Mouse (Mus musculus) hindbrain, embryonic 15.5 days (tissue): ENCODE data around the gene Ube2g2. TPM values are rescaled to one million over a fixed set of nuclear protein-coding genes. Genes with fewer than 3 reads are reported as not detected.

ENCODE experiments used
- ATAC-seq: fragments of 200-750 bp; cut with Nextera tagmentation; 2 replicates; pipeline ENCODE4 v1.8.0; 2017; ENCODE audit warnings: low read depth, moderate number of reproducible peaks, moderate TSS enrichment; ENCODE audit not compliant: low FRiP score
- H3K27ac ChIP-seq: fragments of 300-500 bp; sonication (generic); replicated peaks from 2 replicates; pipeline ENCODE4 v1.5.1; 2015; ENCODE audit warnings: mild to moderate bottlenecking, inconsistent platforms
- H3K27me3 ChIP-seq: fragments of 300-500 bp; sonication (generic); 2 replicates; pipeline ENCODE4 v1.6.1; 2015; ENCODE audit warnings: control low read depth, inconsistent platforms
- H3K36me3 ChIP-seq: fragments of 300-500 bp; sonication (generic); 2 replicates; pipeline ENCODE4 v1.6.1; 2015; ENCODE audit warnings: control low read depth, inconsistent platforms
- H3K4me1 ChIP-seq: fragments of 300-500 bp; sonication (generic); replicated peaks from 2 replicates; pipeline ENCODE4 v1.6.1; 2015; ENCODE audit warnings: control low read depth, inconsistent platforms
- H3K4me2 ChIP-seq: fragments of 300-500 bp; sonication (generic); 2 replicates; pipeline ENCODE4 v1.6.1; 2015; ENCODE audit warnings: moderate library complexity, mild to moderate bottlenecking, inconsistent platforms
- H3K4me3 ChIP-seq: fragments of 300-500 bp; sonication (generic); 2 replicates; pipeline ENCODE4 v1.5.1; 2015; ENCODE audit warnings: mild to moderate bottlenecking, inconsistent platforms
- H3K9ac ChIP-seq: fragments of 300-500 bp; sonication (generic); 2 replicates; pipeline ENCODE4 v1.6.1; 2015; ENCODE audit warnings: inconsistent platforms
- H3K9me3 ChIP-seq: fragments of 300-500 bp; sonication (generic); 2 replicates; pipeline ENCODE4 v1.6.1; 2016; ENCODE audit warnings: control low read depth, inconsistent platforms
- WGBS: fragments of 180-500 bp; shearing (Covaris S2); methylation state at CpG from one replicate; pipeline ENCODE4 v1.1.7; 2015; 5-methylcytosine and 5-hydroxymethylcytosine counted together
- polyA plus RNA-seq: library from polyadenylated mRNA; unstranded; fragments of >200 nt; fragmentation: Nextera tagmentation; extraction: Ambion mirVana; gene quantifications from 2 replicates; pipeline ENCODE4 v1.2.1, GENCODE M21; 2015

Gene Ube2g2
- polyA plus RNA-seq, result 83.8 and 90.0 TPM in 2 replicates

- Histone ChIP-seq H3K4me2 (peak within 1 kb of the TSS; percentile 67), H3K9ac (peak within 1 kb of the TSS; percentile 83), H3K4me3 (peak within 1 kb of the TSS; percentile 76), H3K27ac (peak within 1 kb of the TSS; percentile 91), H3K4me1 (peaks cover 47% of the 10 kb centered on the region), H3K36me3 (peaks cover 11% of the 10 kb centered on the region), H3K9me3 (no peaks in the 10 kb centered on the region), H3K27me3 (no peaks in the 10 kb centered on the region)
- ATAC-seq, result peak; percentile 89
- under 1% methylated on average over 77 of the region's 96 CpGs for WGBS
Observed at GRCm38 (mm10) chr10:77622055-77622988, at the start of gene Ube2g2. TSS of gene Ube2g2 (plus strand) at chr10:77622275.

- WGBS, result 79% methylated on average over 1 of the region's 1 CpGs
Observed at GRCm38 (mm10) chr10:77573162-77573561, 48.9 kb upstream of the Ube2g2 start.

GRCm38 (mm10) chr10:77580027-77580920, 41.8 kb upstream of the Ube2g2 start:
- Histone ChIP-seq H3K4me2 (peak overlapping the region; percentile 70; the same call in 1 of the 2 replicates), H3K36me3 (no peaks in the 10 kb centered on the region), H3K9me3 (no peaks in the 10 kb centered on the region), H3K9ac (no peak overlapping the region), H3K4me1 (peaks cover 21% of the 10 kb centered on the region), H3K27me3 (no peaks in the 10 kb centered on the region), H3K27ac (no peak overlapping the region), H3K4me3 (no peak overlapping the region)
- ATAC-seq, result no peak
- 61% methylated on average over 10 of the region's 10 CpGs for WGBS

More at GRCm38 (mm10) chr10:77573162-77573561, 48.9 kb upstream of the Ube2g2 start:
- no peak overlapping the region for H3K9ac ChIP-seq
- no peaks in the 10 kb centered on the region for H3K36me3 ChIP-seq
- no peak overlapping the region for H3K4me2 ChIP-seq
- no peaks in the 10 kb centered on the region for H3K9me3 ChIP-seq
- no peak overlapping the region for H3K27ac ChIP-seq
- no peak for ATAC-seq
- no peaks in the 10 kb centered on the region for H3K4me1 ChIP-seq
- H3K4me3 ChIP-seq, result no peak overlapping the region
- H3K27me3 ChIP-seq, result no peaks in the 10 kb centered on the region

GRCm38 (mm10) chr10:77581023-77581407, 41.1 kb upstream of the Ube2g2 start:
- 12% methylated on average over 8 of the region's 8 CpGs for WGBS
- Histone ChIP-seq H3K9me3 (no peaks in the 10 kb centered on the region), H3K4me2 (peak overlapping the region; percentile 70), H3K9ac (peak overlapping the region; percentile 82), H3K4me3 (peak overlapping the region; percentile 77), H3K36me3 (no peaks in the 10 kb centered on the region), H3K4me1 (peaks cover 26% of the 10 kb centered on the region), H3K27me3 (no peaks in the 10 kb centered on the region), H3K27ac (peak overlapping the region; percentile 89)
- ATAC-seq, result peak; percentile 14; the same call in 1 of the 2 replicates

- Histone ChIP-seq H3K36me3 (no peaks in the 10 kb centered on the region), H3K4me3 (peak within 1 kb of the TSS; percentile 77), H3K9ac (peak within 1 kb of the TSS; percentile 82), H3K4me2 (peak within 1 kb of the TSS; percentile 70), H3K4me1 (peaks cover 27% of the 10 kb centered on the region), H3K27ac (peak within 1 kb of the TSS; percentile 89), H3K9me3 (no peaks in the 10 kb centered on the region), H3K27me3 (no peaks in the 10 kb centered on the region)
- under 1% methylated on average over 64 of the region's 64 CpGs for WGBS
- peak; percentile 98 for ATAC-seq
Observed at GRCm38 (mm10) chr10:77581408-77582284, 40.4 kb upstream of the Ube2g2 start, which contains the start of gene Pttg1ip. TSS of gene Pttg1ip (plus strand) at chr10:77581720.

- H3K27me3 ChIP-seq, result no peaks in the 10 kb centered on the region
- 7% methylated on average over 8 of the region's 8 CpGs for WGBS
- no peaks in the 10 kb centered on the region for H3K36me3 ChIP-seq
- H3K9me3 ChIP-seq, result no peaks in the 10 kb centered on the region
- ATAC-seq, result no peak
- H3K9ac ChIP-seq, result peak overlapping the region; percentile 82
- H3K27ac ChIP-seq, result peak overlapping the region; percentile 87; the same call in 1 of the 2 replicates
- peak overlapping the region; percentile 77 for H3K4me3 ChIP-seq
- H3K4me1 ChIP-seq, result peaks cover 27% of the 10 kb centered on the region
- H3K4me2 ChIP-seq, result peak overlapping the region; percentile 70
Observed at GRCm38 (mm10) chr10:77582285-77582618, 39.8 kb upstream of the Ube2g2 start.

- Histone ChIP-seq H3K4me3 (no peak overlapping the region), H3K9me3 (no peaks in the 10 kb centered on the region), H3K36me3 (0 out of 2 replicates have a peak, but pooled peaks cover 4% of the 10 kb centered on the region), H3K9ac (no peak overlapping the region), H3K4me1 (peaks cover 35% of the 10 kb centered on the region), H3K4me2 (peak overlapping the region; percentile 4; the same call in 1 of the 2 replicates), H3K27ac (no peak overlapping the region), H3K27me3 (no peaks in the 10 kb centered on the region)
- no peak for ATAC-seq
- 70% methylated on average over 10 of the region's 10 CpGs for WGBS
Observed at GRCm38 (mm10) chr10:77583795-77584422, 38.2 kb upstream of the Ube2g2 start.

- H3K4me2 ChIP-seq, result no peak overlapping the region
- H3K36me3 ChIP-seq, result peaks cover 16% of the 10 kb centered on the region; the same call in 1 of the 2 replicates
- H3K9ac ChIP-seq, result no peak overlapping the region
- 94% methylated on average over 3 of the region's 3 CpGs for WGBS
- no peak overlapping the region for H3K27ac ChIP-seq
- H3K27me3 ChIP-seq, result no peaks in the 10 kb centered on the region
- H3K4me1 ChIP-seq, result peaks cover 38% of the 10 kb centered on the region
- no peak for ATAC-seq
- no peaks in the 10 kb centered on the region for H3K9me3 ChIP-seq
- H3K4me3 ChIP-seq, result no peak overlapping the region
Observed at GRCm38 (mm10) chr10:77586637-77587036, 35.4 kb upstream of the Ube2g2 start.

GRCm38 (mm10) chr10:77587091-77587775, 34.8 kb upstream of the Ube2g2 start:
- H3K9me3 ChIP-seq, result no peaks in the 10 kb centered on the region

GRCm38 (mm10) chr10:77588036-77588435, 34.0 kb upstream of the Ube2g2 start:
- H3K27me3 ChIP-seq, result no peaks in the 10 kb centered on the region
- H3K27ac ChIP-seq, result no peak overlapping the region
- no peak overlapping the region for H3K9ac ChIP-seq
- no peaks in the 10 kb centered on the region for H3K9me3 ChIP-seq
- no peak for ATAC-seq
- peaks cover 30% of the 10 kb centered on the region for H3K4me1 ChIP-seq
- no peak overlapping the region for H3K4me2 ChIP-seq
- H3K36me3 ChIP-seq, result peaks cover 22% of the 10 kb centered on the region
- WGBS, result 93% methylated on average over 2 of the region's 2 CpGs
- no peak overlapping the region for H3K4me3 ChIP-seq

More at GRCm38 (mm10) chr10:77587091-77587775, 34.8 kb upstream of the Ube2g2 start:
- peaks cover 38% of the 10 kb centered on the region for H3K4me1 ChIP-seq
- no peak overlapping the region for H3K9ac ChIP-seq
- no peaks in the 10 kb centered on the region for H3K27me3 ChIP-seq
- no peak overlapping the region for H3K4me2 ChIP-seq
- no peak for ATAC-seq
- WGBS, result 90% methylated on average over 6 of the region's 6 CpGs
- H3K4me3 ChIP-seq, result no peak overlapping the region
- no peak overlapping the region for H3K27ac ChIP-seq
- peaks cover 17% of the 10 kb centered on the region; the same call in 1 of the 2 replicates for H3K36me3 ChIP-seq
